In genomic region chrY:897393-898227, GRCm38 (mm10) we compare ENCODE assay signal across 9 mouse cellular contexts. TPM values are rescaled to one million over a fixed set of nuclear protein-coding genes. Genes with fewer than 3 reads are reported as not detected.
DNase-seq lines count a peak whose midpoint lies in the region; ATAC-seq and TF ChIP-seq lines count a peak whose summit lies in the region.
"Had no signal": no experiment of that assay in that cellular context is flagged by ENCODE, and none has a peak within 500 bp of the region (broad histone marks: within the 10 kb centered on the region; RNA-seq: fewer than 3 reads in every experiment).

Gene Kdm5d, plus strand, starts transcription at chrY:897788.

- no peak for TF ChIP-seq CTCF in thymus, adult 2 months (IDR thresholded peaks at IDR 0.05; ENCODE audit: borderline replicate concordance, control insufficient read depth, extremely low read depth, insufficient read depth, low read length, poor library complexity)

- ATAC-seq in forebrain, embryonic 14.5 days, result no peak
- no peak for ATAC-seq in hindbrain, embryonic 16.5 days
- no peak for ATAC-seq in liver, embryonic 12.5 days

- no peaks in the 10 kb centered on the region for H3K36me3 ChIP-seq in forebrain, embryonic 14.5 days (ENCODE audit: control insufficient read depth, insufficient read depth, low read length)
- no peaks in the 10 kb centered on the region for H3K36me3 ChIP-seq in hindbrain, embryonic 16.5 days (ENCODE audit: control insufficient read depth, insufficient read depth, low read length)
- no peaks in the 10 kb centered on the region for H3K36me3 ChIP-seq in liver, embryonic 12.5 days
- H3K36me3 ChIP-seq in thymus, adult 2 months (ENCODE audit: control insufficient read depth, insufficient read depth, low read length), result no peaks in the 10 kb centered on the region

- H3K4me2 ChIP-seq in forebrain, embryonic 14.5 days (ENCODE audit: low read length), result peak within 1 kb of the TSS; percentile 35
- peak within 1 kb of the TSS; percentile 39 for H3K4me2 ChIP-seq in hindbrain, embryonic 16.5 days (ENCODE audit: low read length)
- peak within 1 kb of the TSS; percentile 45 for H3K4me2 ChIP-seq in liver, embryonic 12.5 days

- peak within 1 kb of the TSS; percentile 41 for H3K9ac ChIP-seq in forebrain, embryonic 14.5 days (ENCODE audit: low read length)
- H3K9ac ChIP-seq in hindbrain, embryonic 16.5 days (ENCODE audit: low read depth, low read length), result peak within 1 kb of the TSS; percentile 55
- H3K9ac ChIP-seq in liver, embryonic 12.5 days, result peak within 1 kb of the TSS; percentile 31; the same call in 1 of the 2 replicates

- H3K27me3 ChIP-seq in forebrain, embryonic 14.5 days (replicated peaks; ENCODE audit: control insufficient read depth, insufficient read depth, low read length), result no peaks in the 10 kb centered on the region
- H3K27me3 ChIP-seq in hindbrain, embryonic 16.5 days (replicated peaks; ENCODE audit: control insufficient read depth, insufficient read depth, low read length), result no peaks in the 10 kb centered on the region
- H3K27me3 ChIP-seq in liver, embryonic 12.5 days (replicated peaks), result no peaks in the 10 kb centered on the region
- no peaks in the 10 kb centered on the region for H3K27me3 ChIP-seq in thymus, adult 2 months (ENCODE audit: control insufficient read depth, insufficient read depth, low read length)

- TF ChIP-seq POLR2A in thymus, adult 2 months (IDR thresholded peaks at IDR 0.05; ENCODE audit: control insufficient read depth, extremely low read depth, insufficient read depth, low read length, poor library complexity), result no peak

- no peak within 1 kb of the TSS for H3K27ac ChIP-seq in forebrain, embryonic 14.5 days (ENCODE audit: low read depth, low read length)
- peak within 1 kb of the TSS; percentile 44; the same call in 1 of the 2 replicates for H3K27ac ChIP-seq in hindbrain, embryonic 16.5 days (ENCODE audit: low read depth, low read length)
- no peak within 1 kb of the TSS for H3K27ac ChIP-seq in liver, embryonic 12.5 days
- H3K27ac ChIP-seq in thymus, adult 2 months (ENCODE audit: control insufficient read depth, insufficient read depth, low read length), result peak within 1 kb of the TSS; percentile 28; the same call in 1 of the 2 replicates

- H3K4me3 ChIP-seq in forebrain, embryonic 14.5 days (ENCODE audit: low read depth, low read length), result peak within 1 kb of the TSS; percentile 36
- peak within 1 kb of the TSS; percentile 45 for H3K4me3 ChIP-seq in hindbrain, embryonic 16.5 days (ENCODE audit: low read length)
- peak within 1 kb of the TSS; percentile 54 for H3K4me3 ChIP-seq in liver, embryonic 12.5 days
- peak within 1 kb of the TSS; percentile 80 for H3K4me3 ChIP-seq in thymus, adult 2 months (ENCODE audit: control insufficient read depth, insufficient read depth, low read length)

- WGBS in forebrain, embryonic 14.5 days, result no CpG with 5 or more reads among the region's 34 CpGs
- WGBS in hindbrain, embryonic 16.5 days, result 3% methylated on average over 33 of the region's 34 CpGs
- 2% methylated on average over 34 of the region's 34 CpGs for WGBS in liver, embryonic 12.5 days (ENCODE audit: insufficient replicate concordance)
- 2% methylated on average over 34 of the region's 34 CpGs for WGBS in thymus, adult 2 months

- H3K9me3 ChIP-seq in forebrain, embryonic 14.5 days (replicated peaks; ENCODE audit: control insufficient read depth, low read length), result no peaks in the 10 kb centered on the region
- no peaks in the 10 kb centered on the region for H3K9me3 ChIP-seq in hindbrain, embryonic 16.5 days (ENCODE audit: control insufficient read depth, low read length)
- H3K9me3 ChIP-seq in liver, embryonic 12.5 days (replicated peaks), result no peaks in the 10 kb centered on the region

- peak; percentile 46 for DNase-seq in gastrocnemius, adult 18-20 months (ENCODE audit: low spot score)
- no peak for DNase-seq in gastrocnemius, postnatal 25 days
- peak; percentile 19 for DNase-seq in c-Kit-negative CD71-positive TER-119-positive erythroid progenitor cells, embryonic 14.5 days (ENCODE audit: low read depth, low spot score)
- peak; percentile 81 for DNase-seq in forebrain, embryonic 14.5 days (ENCODE audit: low spot score)
- peak; percentile 86 for DNase-seq in naive thymus-derived CD4-positive, alpha-beta T cell, adult 2 months (ENCODE audit: low read depth)
- peak; percentile 38 for DNase-seq in thymus, adult 2 months

- H3K4me1 ChIP-seq in forebrain, embryonic 14.5 days (ENCODE audit: control insufficient read depth, insufficient read depth, low read length), result no peaks in the 10 kb centered on the region
- no peaks in the 10 kb centered on the region for H3K4me1 ChIP-seq in hindbrain, embryonic 16.5 days (ENCODE audit: control insufficient read depth, insufficient read depth, low read depth, low read length)
- no peaks in the 10 kb centered on the region for H3K4me1 ChIP-seq in liver, embryonic 12.5 days
- H3K4me1 ChIP-seq in thymus, adult 2 months (replicated peaks; ENCODE audit: control insufficient read depth, insufficient read depth, low read length), result no peaks in the 10 kb centered on the region

RNA-seq across cellular contexts. Expression of gene Kdm5d, which starts in this region (rescaled TPM):
- 1 to 10 TPM in 1 of 2 experiments, not detected in 1; 8.3 TPM for total RNA-seq in gastrocnemius, adult 18-20 months (2021)
- 1 to 10 TPM in 1 of 2 experiments, not detected in 1; 7.5 TPM for total RNA-seq in gastrocnemius, postnatal 25 days (2021)
- polyA plus RNA-seq in forebrain, embryonic 14.5 days (2014; fragmentation: Nextera tagmentation; extraction: Ambion mirVana), result 24.4 and 26.7 TPM in 2 replicates
- polyA plus RNA-seq in hindbrain, embryonic 16.5 days (2015; fragmentation: Nextera tagmentation; extraction: Ambion mirVana), result 6.2 and 8.9 TPM in 2 replicates
- 4.0 and 4.4 TPM in 2 replicates for polyA plus RNA-seq in liver, embryonic 12.5 days (2016; fragmentation: Nextera tagmentation; extraction: Ambion mirVana)
- polyA plus RNA-seq in thymus, adult 2 months (2012; rRNA removed), result 9.5 TPM in 1 of 2 replicates, not detected in the other
- polyA plus RNA-seq: C2C12 had no signal

Comparison
In these comparisons a context has a peak if more than half of its experiments do, and no peak if none do; other contexts are left out.
1. H3K27ac ChIP-seq: peak in hindbrain, embryonic 16.5 days (single experiment) and thymus, adult 2 months (single experiment); none in forebrain, embryonic 14.5 days (single experiment) and liver, embryonic 12.5 days (single experiment).
2. Peak in every context shown above with its lines, with median percentiles within 50 percentile points of each other: H3K4me2 ChIP-seq, H3K4me3 ChIP-seq and H3K9ac ChIP-seq.